Mouse (Mus musculus) CH12.LX (cell line): ENCODE results near the gene Fermt3.

Experiments
- BHLHE40 ChIP-seq: IDR thresholded peaks from 2 replicates; pipeline ENCODE4 v1.6.1; 2011; ENCODE audit warnings: mild to moderate bottlenecking, low read depth, low read length, improper control_type of control experiment
- CHD1 ChIP-seq: IDR thresholded peaks from 2 replicates; pipeline ENCODE4 v1.6.1; 2012; ENCODE audit warnings: low read depth, low read length, improper control_type of control experiment, inconsistent platforms
- CHD2 ChIP-seq: IDR thresholded peaks from 2 replicates; pipeline ENCODE4 v1.6.1; 2011; ENCODE audit warnings: low read length, improper control_type of control experiment
- CTCF ChIP-seq, 2 experiments: IDR thresholded peaks in 1 of 2; conservative IDR thresholded peaks in 1 of 2; 2 replicates each; pipeline ENCODE4 v1.5.1; 2011 to 2012; ENCODE audit warnings: low read depth in 2 of 2, low read length in 2 of 2, improper control_type of control experiment in 1 of 2, inconsistent platforms in 1 of 2, mild to moderate bottlenecking in 1 of 2, moderate library complexity in 1 of 2
- E2F4 ChIP-seq: IDR thresholded peaks from 2 replicates; pipeline ENCODE4 v1.6.1; 2011; ENCODE audit warnings: low read depth, low read length, improper control_type of control experiment; ENCODE audit not compliant: insufficient replicate concordance
- ELF1 ChIP-seq: IDR thresholded peaks from 2 replicates; pipeline ENCODE4 v1.6.1; 2014; ENCODE audit warnings: low read depth, mild to moderate bottlenecking, inconsistent platforms, low read length, improper control_type of control experiment
- GABPA ChIP-seq: IDR thresholded peaks from 2 replicates; pipeline ENCODE4 v1.6.1; 2012; ENCODE audit warnings: low read depth, low read length, improper control_type of control experiment, inconsistent platforms; ENCODE audit not compliant: insufficient replicate concordance
- MAX ChIP-seq: IDR thresholded peaks from 2 replicates; pipeline ENCODE4 v1.6.1; 2011; ENCODE audit warnings: low read length, improper control_type of control experiment
- MEF2A ChIP-seq: IDR thresholded peaks from 2 replicates; pipeline ENCODE4 v1.6.1; 2014; ENCODE audit warnings: low read depth, mild to moderate bottlenecking, inconsistent platforms, low read length, improper control_type of control experiment, borderline replicate concordance
- MYC ChIP-seq: IDR thresholded peaks from 2 replicates; pipeline ENCODE4 v1.6.1; 2011; ENCODE audit warnings: low read depth, mild to moderate bottlenecking, improper control_type of control experiment, low read length
- POLR2A ChIP-seq: IDR thresholded peaks from 2 replicates; pipeline ENCODE4 v1.6.1; 2011; ENCODE audit warnings: low read depth, mild to moderate bottlenecking, improper control_type of control experiment, low read length
- RAD21 ChIP-seq: IDR thresholded peaks from 2 replicates; pipeline ENCODE4 v1.6.1; 2011; ENCODE audit warnings: low read depth, mild to moderate bottlenecking, low read length, improper control_type of control experiment, moderate library complexity
- ZC3H11A ChIP-seq: IDR thresholded peaks from 2 replicates; pipeline ENCODE4 v1.6.1; 2012; ENCODE audit warnings: low read depth, mild to moderate bottlenecking, inconsistent platforms, low read length, improper control_type of control experiment
- ZKSCAN1 ChIP-seq: IDR thresholded peaks from 2 replicates; pipeline ENCODE4 v1.6.1; 2012; ENCODE audit warnings: low read depth, inconsistent platforms, low read length, improper control_type of control experiment, borderline replicate concordance

DNA sequence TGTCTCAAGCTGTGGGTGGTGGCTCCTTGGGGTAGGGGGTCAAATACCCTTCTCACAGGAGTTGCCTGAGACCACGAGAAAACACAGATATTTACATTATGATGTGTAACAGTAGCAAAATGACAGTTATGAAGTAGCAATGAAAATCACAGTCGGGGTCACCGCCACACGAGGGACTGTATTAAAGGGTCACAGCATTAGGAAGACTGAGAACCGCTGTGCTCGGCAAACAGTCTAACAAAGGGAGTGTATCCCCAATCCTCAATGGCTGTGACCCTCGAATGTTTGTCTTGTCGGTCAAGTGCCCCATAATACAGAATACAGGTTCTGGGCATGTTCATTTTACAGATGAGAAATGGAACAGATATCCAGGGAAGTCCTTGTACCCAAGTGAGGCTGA lies 25.3 kb downstream of the Fermt3 start:
- TF ChIP-seq ELF1 (no peak), MEF2A (no peak), CTCF (conservative IDR thresholded peaks at IDR 0.05 in 1 of 2, IDR thresholded peaks at IDR 0.05 in 1 of 2; ENCODE audit: low read depth in 2 of 2, low read length in 2 of 2) (no peak), CHD1 (no peak), ZC3H11A (no peak), POLR2A (no peak), MYC (no peak), CHD2 (no peak), RAD21 (no peak), BHLHE40 (no peak), E2F4 (no peak), MAX (no peak), GABPA (no peak), ZKSCAN1 (no peak)
